In the genomic region with DNA sequence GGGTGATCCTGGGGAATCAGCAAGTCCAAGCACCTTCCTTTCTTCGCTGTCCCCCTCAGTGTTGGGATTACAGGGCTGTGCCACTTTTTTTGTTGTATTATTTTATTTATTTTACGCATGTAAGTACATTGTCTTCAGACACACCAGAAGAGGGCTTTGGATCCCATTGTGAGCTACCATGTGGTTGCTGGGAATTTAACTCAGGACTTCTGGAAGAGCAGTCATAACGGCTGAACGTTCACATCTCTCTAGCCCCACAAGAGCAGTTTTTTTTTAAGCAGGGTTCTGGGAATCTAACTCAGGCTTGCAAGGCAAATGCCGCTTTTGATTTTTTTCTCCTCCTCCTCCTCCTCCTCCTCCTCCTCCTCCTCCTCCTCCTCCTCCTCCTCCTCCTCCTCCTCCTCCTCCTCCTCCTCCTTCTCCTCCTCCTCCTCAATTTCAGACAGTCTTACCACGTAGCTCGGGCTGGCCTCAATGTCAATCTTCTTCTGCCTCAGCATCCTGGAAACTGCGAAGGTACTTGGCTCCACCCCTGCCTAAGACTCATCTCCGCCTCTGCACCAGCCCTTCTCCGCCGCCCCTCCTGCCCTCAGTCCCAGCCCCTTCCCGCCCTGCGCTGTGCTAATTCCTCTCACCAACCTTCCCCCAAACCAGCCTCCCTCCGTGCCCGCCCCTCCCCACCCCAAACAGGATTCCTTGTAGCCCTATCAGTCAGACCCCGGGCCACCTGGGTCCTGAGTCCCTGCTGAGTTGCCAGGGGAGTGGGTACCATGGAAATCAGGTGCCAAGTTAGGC, we compare ENCODE assay signal across 7 mouse cellular contexts. TPM values are rescaled to one million over a fixed set of nuclear protein-coding genes. Genes with fewer than 3 reads are reported as not detected.
DNase-seq lines count a peak whose midpoint lies in the region; ATAC-seq and TF ChIP-seq lines count a peak whose summit lies in the region.

No protein-coding gene starts in this region.

- 0 out of 2 replicates have a peak, but pooled peaks cover 3% of the 10 kb centered on the region for H3K27me3 ChIP-seq in neural tube, embryonic 11.5 days (ENCODE audit: control insufficient read depth, insufficient read depth, low read length)
- no peaks in the 10 kb centered on the region for H3K27me3 ChIP-seq in hindbrain, embryonic 15.5 days
- H3K27me3 ChIP-seq in midbrain, embryonic 12.5 days, result peaks cover 21% of the 10 kb centered on the region

- DNase-seq in neural tube, embryonic 11.5 days (ENCODE audit: low spot score), result no peak
- DNase-seq in neural tube, embryonic 10.5 days (ENCODE audit: extremely low spot score, low spot score), result no peak
- no peak for DNase-seq in c-Kit-positive CD71-positive TER-119-positive erythroid progenitor cells, embryonic 14.5 days (ENCODE audit: low spot score)
- DNase-seq in adrenal gland, postnatal 25 days, result no peak

- H3K4me2 ChIP-seq in neural tube, embryonic 11.5 days (ENCODE audit: low read depth), result peak overlapping the region; percentile 53
- peak overlapping the region; percentile 74 for H3K4me2 ChIP-seq in hindbrain, embryonic 15.5 days
- peak overlapping the region; percentile 58 for H3K4me2 ChIP-seq in midbrain, embryonic 12.5 days (replicated peaks)

- no peaks in the 10 kb centered on the region for H3K9me3 ChIP-seq in neural tube, embryonic 11.5 days (ENCODE audit: control insufficient read depth, low read length)
- no peaks in the 10 kb centered on the region for H3K9me3 ChIP-seq in hindbrain, embryonic 15.5 days
- no peaks in the 10 kb centered on the region for H3K9me3 ChIP-seq in midbrain, embryonic 12.5 days

- ATAC-seq in neural tube, embryonic 11.5 days (ENCODE audit: insufficient read depth, low FRiP score, low TSS enrichment), result no peak
- ATAC-seq in hindbrain, embryonic 15.5 days (ENCODE audit: low FRiP score, low read depth), result peak; percentile 33
- peak; percentile 20; the same call in 1 of the 2 replicates for ATAC-seq in midbrain, embryonic 12.5 days (ENCODE audit: low FRiP score, low read depth)

- H3K4me1 ChIP-seq in neural tube, embryonic 11.5 days (ENCODE audit: control insufficient read depth, insufficient read depth, low read length), result 0 out of 2 replicates have a peak, but pooled peaks cover 3% of the 10 kb centered on the region
- H3K4me1 ChIP-seq in cortical plate, adult 2 months (ENCODE audit: control insufficient read depth, insufficient read depth, low read length), result 0 out of 2 replicates have a peak, but pooled peaks cover 2% of the 10 kb centered on the region
- H3K4me1 ChIP-seq in hindbrain, embryonic 15.5 days (replicated peaks), result peaks cover 18% of the 10 kb centered on the region
- H3K4me1 ChIP-seq in midbrain, embryonic 12.5 days, result peaks cover 28% of the 10 kb centered on the region

- TF ChIP-seq CTCF in cortical plate, adult 2 months (IDR thresholded peaks at IDR 0.05; ENCODE audit: extremely low read depth, insufficient read depth, low read length), result no peak

- H3K27ac ChIP-seq in neural tube, embryonic 11.5 days (ENCODE audit: low read depth, low read length), result no peak overlapping the region
- H3K27ac ChIP-seq in cortical plate, adult 2 months (ENCODE audit: insufficient read depth, low read length), result peak overlapping the region; percentile 1; the same call in 1 of the 2 replicates
- peak overlapping the region; percentile 82 for H3K27ac ChIP-seq in hindbrain, embryonic 15.5 days (replicated peaks)
- H3K27ac ChIP-seq in midbrain, embryonic 12.5 days (replicated peaks), result peak overlapping the region; percentile 70

- H3K36me3 ChIP-seq in neural tube, embryonic 11.5 days (ENCODE audit: control insufficient read depth, insufficient read depth, low read length), result no peaks in the 10 kb centered on the region
- H3K36me3 ChIP-seq in hindbrain, embryonic 15.5 days, result no peaks in the 10 kb centered on the region
- H3K36me3 ChIP-seq in midbrain, embryonic 12.5 days, result no peaks in the 10 kb centered on the region

- TF ChIP-seq POLR2A in cortical plate, adult 2 months (IDR thresholded peaks at IDR 0.05; ENCODE audit: extremely low read depth, insufficient read depth, low read length), result no peak

- no peak overlapping the region; the same call in 1 of the 2 replicates for H3K9ac ChIP-seq in neural tube, embryonic 11.5 days (ENCODE audit: low read length)
- H3K9ac ChIP-seq in hindbrain, embryonic 15.5 days, result peak overlapping the region; percentile 37
- H3K9ac ChIP-seq in midbrain, embryonic 12.5 days (replicated peaks), result peak overlapping the region; percentile 45

- peak overlapping the region; percentile 19; the same call in 1 of the 2 replicates for H3K4me3 ChIP-seq in neural tube, embryonic 11.5 days (ENCODE audit: low read depth, low read length)
- peak overlapping the region; percentile 28 for H3K4me3 ChIP-seq in cortical plate, adult 2 months (ENCODE audit: insufficient read depth, low read length)
- H3K4me3 ChIP-seq in hindbrain, embryonic 15.5 days, result peak overlapping the region; percentile 39
- peak overlapping the region; percentile 35 for H3K4me3 ChIP-seq in midbrain, embryonic 12.5 days

- WGBS in neural tube, embryonic 11.5 days, result 5% methylated on average over 13 of the region's 16 CpGs
- 5% methylated on average over 14 of the region's 16 CpGs for WGBS in hindbrain, embryonic 15.5 days
- 5% methylated on average over 16 of the region's 16 CpGs for WGBS in midbrain, embryonic 12.5 days

RNA-seq across cellular contexts. Expression of gene Fcho1, which starts 3.5 kb away (rescaled TPM):
- polyA plus RNA-seq in neural tube, embryonic 11.5 days (2014; fragmentation: Nextera tagmentation; extraction: Ambion mirVana), result 12.3 and 12.4 TPM in 2 replicates
- polyA plus RNA-seq in cortical plate, adult 2 months (2012; rRNA removed), result 218 and 247 TPM in 2 replicates
- 77.2 and 93.0 TPM in 2 replicates for polyA plus RNA-seq in hindbrain, embryonic 15.5 days (2015; fragmentation: Nextera tagmentation; extraction: Ambion mirVana)
- 39.2 and 43.7 TPM in 2 replicates for polyA plus RNA-seq in midbrain, embryonic 12.5 days (2016; fragmentation: Nextera tagmentation; extraction: Ambion mirVana)
- 2.2 and 2.6 TPM in 2 replicates for total RNA-seq in adrenal gland, postnatal 25 days (2021)

RNA-seq across cellular contexts. Expression of gene B3gnt3, which starts 27.4 kb away (rescaled TPM):
- 0.33 and 0.59 TPM in 2 replicates for polyA plus RNA-seq in neural tube, embryonic 11.5 days (2014; fragmentation: Nextera tagmentation; extraction: Ambion mirVana)
- polyA plus RNA-seq in cortical plate, adult 2 months (2012; rRNA removed), result 0.74 and 0.86 TPM in 2 replicates
- polyA plus RNA-seq in hindbrain, embryonic 15.5 days (2015; fragmentation: Nextera tagmentation; extraction: Ambion mirVana), result 0.45 and 0.52 TPM in 2 replicates
- polyA plus RNA-seq in midbrain, embryonic 12.5 days (2016; fragmentation: Nextera tagmentation; extraction: Ambion mirVana), result 0.55 and 0.66 TPM in 2 replicates
- total RNA-seq in adrenal gland, postnatal 25 days (2021), result 3.7 and 4.8 TPM in 2 replicates

RNA-seq across cellular contexts. Expression of gene Insl3, which starts 40.0 kb away (rescaled TPM):
- not detected in 2 replicates for polyA plus RNA-seq in neural tube, embryonic 11.5 days (2014; fragmentation: Nextera tagmentation; extraction: Ambion mirVana)
- polyA plus RNA-seq in cortical plate, adult 2 months (2012; rRNA removed), result 1.4 and 1.6 TPM in 2 replicates
- polyA plus RNA-seq in hindbrain, embryonic 15.5 days (2015; fragmentation: Nextera tagmentation; extraction: Ambion mirVana), result 0.47 and 1.5 TPM in 2 replicates
- polyA plus RNA-seq in midbrain, embryonic 12.5 days (2016; fragmentation: Nextera tagmentation; extraction: Ambion mirVana), result not detected in 2 replicates
- total RNA-seq in adrenal gland, postnatal 25 days (2021), result 6.1 and 7.8 TPM in 2 replicates

RNA-seq across cellular contexts. Expression of gene Jak3, which starts 52.9 kb away (rescaled TPM):
- 1.6 and 2.0 TPM in 2 replicates for polyA plus RNA-seq in neural tube, embryonic 11.5 days (2014; fragmentation: Nextera tagmentation; extraction: Ambion mirVana)
- polyA plus RNA-seq in cortical plate, adult 2 months (2012; rRNA removed), result 6.0 and 6.1 TPM in 2 replicates
- polyA plus RNA-seq in hindbrain, embryonic 15.5 days (2015; fragmentation: Nextera tagmentation; extraction: Ambion mirVana), result 6.1 and 7.0 TPM in 2 replicates
- polyA plus RNA-seq in midbrain, embryonic 12.5 days (2016; fragmentation: Nextera tagmentation; extraction: Ambion mirVana), result 3.3 and 3.4 TPM in 2 replicates
- 11.7 and 14.3 TPM in 2 replicates for total RNA-seq in adrenal gland, postnatal 25 days (2021)

RNA-seq across cellular contexts. Expression of gene Unc13a, which starts 57.5 kb away (rescaled TPM):
- 6.5 and 7.7 TPM in 2 replicates for polyA plus RNA-seq in neural tube, embryonic 11.5 days (2014; fragmentation: Nextera tagmentation; extraction: Ambion mirVana)
- 199 and 221 TPM in 2 replicates for polyA plus RNA-seq in cortical plate, adult 2 months (2012; rRNA removed)
- 20.8 and 24.7 TPM in 2 replicates for polyA plus RNA-seq in hindbrain, embryonic 15.5 days (2015; fragmentation: Nextera tagmentation; extraction: Ambion mirVana)
- 12.8 and 16.9 TPM in 2 replicates for polyA plus RNA-seq in midbrain, embryonic 12.5 days (2016; fragmentation: Nextera tagmentation; extraction: Ambion mirVana)
- total RNA-seq in adrenal gland, postnatal 25 days (2021), result 8.3 and 8.4 TPM in 2 replicates
